Mouse (Mus musculus): Measurements from ENCODE around the gene Cpt2.

Gene Cpt2

DNA sequence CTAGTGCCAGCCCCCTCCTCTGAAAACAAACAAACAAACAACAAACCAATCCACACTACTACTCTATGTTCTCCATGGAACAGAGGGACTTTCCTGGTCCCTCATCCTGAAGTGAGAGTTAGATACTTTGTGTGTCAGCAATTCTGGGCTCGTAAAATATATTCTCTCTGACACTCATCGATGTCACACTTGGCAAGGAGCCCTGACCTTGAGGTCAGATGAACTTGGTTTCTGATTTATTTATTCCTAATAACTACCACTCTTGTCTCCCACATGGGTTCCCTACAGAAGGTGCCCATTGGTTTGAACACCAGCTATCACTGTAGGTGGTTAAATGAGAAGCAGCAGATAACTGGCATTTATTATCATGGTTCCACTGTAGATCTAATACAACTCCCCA is 3.1 kb downstream of the Cpt2 start:
- DNase-seq, result peak; percentile 30

DNA sequence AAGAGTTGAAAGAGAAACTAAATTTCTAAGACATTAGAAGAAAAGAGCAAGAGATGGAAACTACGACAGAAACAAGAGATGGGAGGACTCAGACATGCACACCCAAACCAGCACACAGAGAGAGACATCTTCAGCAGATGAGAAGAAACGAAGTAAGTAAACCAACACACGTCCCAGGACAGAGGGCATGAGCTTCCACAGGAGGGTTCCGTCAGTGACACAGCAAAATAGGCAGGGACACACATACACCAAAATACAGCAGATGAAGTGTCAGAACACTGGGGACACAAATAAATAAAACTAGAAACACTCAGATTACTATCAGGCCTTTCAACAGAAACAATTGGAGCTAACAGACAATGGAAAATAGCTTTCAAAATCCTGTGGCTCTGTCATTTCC is 13.4 kb downstream of the Cpt2 start:
- no peak for DNase-seq

DNA sequence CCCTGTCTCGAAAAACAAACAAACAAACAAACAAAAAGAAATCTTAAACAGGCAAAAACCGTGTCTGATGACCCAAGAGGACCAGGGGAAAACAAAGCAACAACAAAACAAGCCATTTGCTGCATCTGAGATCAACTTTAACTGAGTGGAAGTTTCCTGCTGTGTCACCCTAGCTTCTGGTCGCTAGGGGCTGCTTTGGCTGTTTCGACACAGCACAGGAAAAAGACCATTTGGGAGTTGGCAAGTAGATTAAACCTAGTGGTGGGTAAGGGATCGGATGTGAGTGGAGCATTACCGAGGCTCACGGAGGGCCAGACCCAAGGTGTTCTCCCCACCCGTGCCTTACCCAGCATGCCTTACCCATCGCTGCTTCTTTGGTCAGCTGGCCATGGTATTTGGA is 16.8 kb downstream of the Cpt2 start:
- DNase-seq, result no peak

- DNase-seq, result no peak
These were observed 19.2 kb downstream of the Cpt2 start for GRCm38 (mm10) chr4:107904252-107904651.

DNA sequence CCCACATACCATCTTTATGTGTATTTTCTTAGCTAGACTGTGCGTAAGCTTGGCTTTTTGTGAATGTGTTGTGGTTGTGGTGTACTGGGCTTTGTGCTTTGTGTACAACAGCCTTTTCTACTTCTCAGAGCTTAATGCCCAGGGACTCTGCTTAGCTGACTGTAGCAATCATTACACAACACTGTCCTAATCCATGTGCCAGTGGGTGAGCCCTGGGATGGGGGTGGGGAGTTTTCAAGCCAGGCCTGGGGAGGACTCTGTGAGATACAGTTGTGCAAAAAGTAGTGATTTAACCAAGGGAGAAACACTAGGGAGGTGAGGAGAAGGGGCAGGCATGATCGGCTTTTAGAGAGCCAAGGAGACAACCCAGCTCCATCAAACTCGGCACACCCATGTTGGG is 23.2 kb downstream of the Cpt2 start:
- DNase-seq, result no peak

DNA sequence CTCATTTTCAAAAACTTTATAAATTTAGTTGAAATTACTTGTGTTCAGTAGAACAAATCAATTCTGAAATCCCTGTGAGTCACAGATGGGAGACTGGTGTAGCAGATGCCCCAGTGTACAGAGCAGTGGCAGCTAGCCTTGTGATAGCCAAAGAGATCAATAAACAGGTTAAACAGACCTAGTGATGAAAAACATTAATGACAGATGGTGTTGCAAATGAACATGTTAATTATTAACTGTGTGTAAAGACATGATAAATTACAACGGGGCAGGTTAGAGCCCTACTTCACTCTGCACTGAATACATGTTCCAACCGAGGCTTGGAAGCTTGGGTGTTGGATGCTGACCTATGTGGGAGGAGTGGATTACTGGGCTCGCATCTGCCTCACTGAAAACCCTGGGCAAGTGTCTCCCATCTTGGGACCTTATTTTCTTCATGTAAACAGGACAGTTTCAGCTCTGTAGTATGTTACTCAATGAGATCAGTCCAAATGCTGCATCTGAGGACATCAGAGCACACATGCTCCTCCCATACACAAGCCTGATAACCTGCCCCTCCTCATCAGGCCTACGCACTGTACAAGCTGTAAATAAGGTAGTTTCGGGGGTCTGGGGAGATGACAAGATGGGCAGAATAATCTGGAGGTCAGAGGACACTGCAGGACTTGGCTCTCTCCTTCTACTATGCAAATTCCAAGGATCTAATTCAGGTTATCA is 24.0 kb downstream of the Cpt2 start:
- DNase-seq, result no peak

DNA sequence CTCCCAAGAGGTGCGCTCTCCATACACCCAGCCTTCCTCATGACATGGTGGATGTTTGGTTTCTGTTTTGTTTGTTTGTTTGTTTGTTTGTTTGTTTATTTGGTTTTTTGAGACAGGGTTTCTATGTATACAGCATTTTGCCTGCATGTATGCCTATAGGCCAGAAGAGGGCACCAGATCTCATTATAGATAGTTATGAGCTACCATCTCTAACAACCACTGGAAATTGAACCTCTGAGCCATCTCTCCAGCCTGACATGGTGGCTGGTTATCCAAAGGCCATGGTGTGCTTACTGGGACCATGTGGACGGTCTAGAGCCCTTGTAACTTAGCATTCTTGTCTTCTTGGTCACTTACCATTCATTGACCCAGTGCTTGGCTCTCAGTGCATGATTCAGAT is 30.7 kb downstream of the Cpt2 start:
- DNase-seq, result peak; percentile 31

- peak; percentile 97 for DNase-seq
These were observed 33.5 kb downstream of the Cpt2 start, which contains the start of gene 0610037L13Rik for GRCm38 (mm10) chr4:107889731-107890432. Gene 0610037L13Rik (plus strand): TSS chr4:107889813.

DNA sequence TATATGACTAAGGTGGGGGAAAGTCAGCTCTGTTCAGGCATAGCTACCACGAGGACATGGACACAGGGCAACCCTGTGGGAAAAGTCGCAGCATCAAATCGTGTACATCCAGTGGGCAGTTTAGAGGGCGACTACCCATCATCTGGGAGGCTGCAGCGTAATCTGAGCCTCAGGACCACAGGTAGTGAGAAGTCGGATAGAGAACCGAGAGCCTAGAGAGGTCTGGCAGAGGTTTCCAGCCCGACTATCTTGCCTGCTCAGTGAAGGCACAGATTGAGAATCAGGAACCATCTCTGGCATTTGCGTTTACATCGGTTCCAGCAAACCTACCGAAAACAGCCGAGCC is 34.1 kb downstream of the Cpt2 start:
- DNase-seq, result no peak

DNA sequence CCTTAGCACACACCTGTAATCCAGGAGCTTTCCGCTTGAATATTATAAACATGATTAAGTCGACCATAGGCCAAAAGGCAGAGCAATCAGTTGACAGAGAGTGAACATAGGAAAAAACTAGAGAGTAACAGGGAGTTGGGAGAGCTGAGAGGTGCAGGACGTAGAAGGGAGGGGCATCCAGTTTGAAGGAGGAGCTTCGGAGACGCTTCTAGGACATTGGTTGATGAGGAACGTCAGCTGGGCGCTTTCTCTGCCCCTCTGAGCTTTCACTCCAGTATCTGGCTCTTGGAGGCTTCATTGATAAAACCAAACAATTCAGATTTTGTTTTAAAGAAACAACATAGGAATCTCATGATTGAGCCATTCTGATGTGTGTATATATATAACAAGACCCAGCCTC is 37.0 kb downstream of the Cpt2 start:
- no peak for DNase-seq

GRCm38 (mm10) chr4:107881631-107882030 is 41.8 kb downstream of the Cpt2 start:
- DNase-seq, result no peak

GRCm38 (mm10) chr4:107879254-107880050 is 44.0 kb downstream of the Cpt2 start, which contains the start of gene Magoh:
Gene Magoh (plus strand): TSS chr4:107879755.
- peak; percentile 98 for DNase-seq

DNA sequence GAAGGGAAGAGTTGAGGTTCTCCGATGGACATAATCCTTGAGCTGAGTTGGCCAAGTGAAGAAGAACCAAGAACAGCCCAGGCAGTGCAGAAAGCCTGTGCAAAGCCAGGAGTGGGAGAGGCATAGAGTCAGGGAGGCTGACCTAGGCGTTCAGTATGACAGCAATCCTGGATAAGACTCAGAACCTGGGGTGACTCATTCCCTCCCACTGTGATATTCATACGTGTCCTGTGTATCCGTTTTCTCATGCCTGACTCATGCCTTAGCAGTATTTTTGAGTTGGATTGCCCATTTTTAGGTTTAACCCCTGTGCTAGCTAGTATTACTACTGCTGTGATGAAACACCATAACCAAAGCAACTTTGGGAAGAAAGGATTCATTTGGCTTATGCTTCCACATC is 58.5 kb downstream of the Cpt2 start:
- no peak for DNase-seq

DNA sequence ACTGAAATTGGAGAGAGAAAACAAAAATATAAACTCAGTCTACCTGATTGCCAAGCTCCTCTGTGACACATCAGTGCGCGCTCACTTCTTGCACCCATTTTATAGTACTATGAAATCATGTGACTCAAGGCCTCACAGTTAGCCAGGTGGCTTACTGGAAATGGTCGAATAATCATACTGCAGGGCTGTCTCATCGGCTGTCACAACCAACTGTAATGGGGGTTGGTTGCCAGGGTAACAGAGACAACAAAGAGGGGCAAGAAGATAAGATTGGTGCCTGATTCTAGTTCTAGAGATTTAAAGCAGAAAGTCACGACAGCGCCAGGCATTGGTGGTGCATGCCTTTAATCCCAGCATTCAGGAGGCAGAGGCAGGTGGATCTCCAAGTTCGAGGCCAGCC is 64.4 kb downstream of the Cpt2 start:
- no peak for DNase-seq

- no peak for DNase-seq
These were observed 66.3 kb downstream of the Cpt2 start for GRCm38 (mm10) chr4:107856958-107857686.

Data from kidney, adult 9 months (tissue).